Mouse (Mus musculus): Measurements from ENCODE around the gene Itgb1.

GRCm38 (mm10) chr8:128680548-128681325, 4.7 kb upstream of the Itgb1 start:
- TF ChIP-seq CTCF (IDR thresholded peaks at IDR 0.05; ENCODE audit: low read depth, low read length) (no peak), TAL1 (conservative IDR thresholded peaks at IDR 0.05; ENCODE audit: low read depth, low read length) (no peak), GATA1 (IDR thresholded peaks at IDR 0.05; ENCODE audit: borderline replicate concordance, low read length) (no peak)
